Mouse (Mus musculus) hindbrain, postnatal 0 days (tissue): ENCODE measurements around the gene Lrig1. TPM values are rescaled to one million over a fixed set of nuclear protein-coding genes. Genes with fewer than 3 reads are reported as not detected.
"Not testable (repeated sequence)": the region's sequence is repeated elsewhere in the genome, so short reads cannot be mapped to it uniquely, and the experiment has no call there.

Experiments
- ATAC-seq: fragments of 200-750 bp; cut with Nextera tagmentation; 2 replicates; pipeline ENCODE4 v1.8.0; 2017; ENCODE audit warnings: mild to moderate bottlenecking, moderate TSS enrichment, moderate library complexity
- DNase-seq: peaks from one replicate; pipeline ENCODE4 v3.0.0-alpha.2; 2015; ENCODE audit warnings: low spot score
- H3K27ac ChIP-seq: fragments of 300-500 bp; sonication (generic); 2 replicates; pipeline ENCODE4 v1.5.1; 2014; ENCODE audit warnings: mild to moderate bottlenecking
- H3K27me3 ChIP-seq: fragments of 300-500 bp; sonication (generic); 2 replicates; pipeline ENCODE4 v1.6.1; 2014; ENCODE audit warnings: low read length, mixed read lengths; ENCODE audit not compliant: insufficient read depth
- H3K36me3 ChIP-seq: fragments of 300-500 bp; sonication (generic); 2 replicates; pipeline ENCODE4 v1.6.1; 2014; ENCODE audit warnings: low read length, mixed read lengths; ENCODE audit not compliant: insufficient read depth
- H3K4me1 ChIP-seq: fragments of 300-500 bp; sonication (generic); 2 replicates; pipeline ENCODE4 v1.6.1; 2014; ENCODE audit warnings: antibody characterized with exemption, low read length, mixed read lengths; ENCODE audit not compliant: insufficient read depth
- H3K4me2 ChIP-seq: fragments of 300-500 bp; sonication (generic); 2 replicates; pipeline ENCODE4 v1.6.1; 2014; ENCODE audit warnings: low read depth, mild to moderate bottlenecking, low read length, moderate library complexity, mixed read lengths
- H3K4me3 ChIP-seq: fragments of 300-500 bp; sonication (generic); 2 replicates; pipeline ENCODE4 v1.5.1; 2014; ENCODE audit warnings: low read length
- H3K9ac ChIP-seq: fragments of 300-500 bp; sonication (generic); replicated peaks from 2 replicates; pipeline ENCODE4 v1.6.1; 2014; ENCODE audit warnings: mild to moderate bottlenecking, low read length, moderate library complexity, mixed read lengths
- H3K9me3 ChIP-seq: fragments of 300-500 bp; sonication (generic); 2 replicates; pipeline ENCODE4 v1.6.1; 2016; ENCODE audit warnings: low read length, mixed read lengths
- CTCF ChIP-seq: IDR thresholded peaks from 2 replicates; pipeline ENCODE4 v1.5.1; 2016; ENCODE audit warnings: antibody characterized with exemption, control low read depth, low read depth
- WGBS: fragments of 180-500 bp; shearing (Covaris S2); extraction: QIAGEN DNeasy Blood & Tissue Kit; methylation state at CpG from one replicate; pipeline ENCODE4 v1.1.7; 2014; 5-methylcytosine and 5-hydroxymethylcytosine counted together
- microRNA-seq, 2 experiments: library from miRNA; unstranded; fragments of <30 nt; microRNA quantifications; one replicate each; pipeline ENCODE4; 2016
- polyA plus RNA-seq: library from polyadenylated mRNA; unstranded; fragments of >200 nt; fragmentation: Nextera tagmentation; extraction: Ambion mirVana; gene quantifications from 2 replicates; pipeline ENCODE4 v1.2.1, GENCODE M21; 2015
- total RNA-seq: library from RNA; depleted of rRNA; stranded (reverse); fragments of >200 nt; gene quantifications from 2 replicates; pipeline ENCODE4 v1.2.3, GENCODE M21; 2014; rRNA removed

Lrig1 gene
- total and polyA plus RNA-seq, 2 experiments from 2014 or later, result 23.0 to 146 TPM

DNA sequence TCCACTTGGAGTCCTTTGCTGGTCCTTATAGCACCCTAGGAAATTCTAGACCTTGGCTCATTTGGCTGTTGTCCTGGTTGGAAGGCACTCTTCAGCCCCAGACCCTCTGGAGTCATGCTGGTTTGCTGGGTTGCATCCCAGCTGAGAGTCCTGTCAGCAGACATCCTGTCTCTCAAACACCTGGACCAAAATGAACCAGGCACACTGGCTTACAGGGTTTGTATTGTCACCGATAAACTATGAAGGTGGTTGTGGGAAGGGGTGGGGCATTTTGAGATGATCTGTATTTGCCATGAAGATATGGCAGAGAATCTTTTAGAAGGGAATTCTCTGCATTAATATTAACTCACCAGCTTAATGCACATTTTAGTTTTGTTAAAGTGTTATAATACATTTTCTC lies 139.1 kb downstream of the Lrig1 start:
- ATAC-seq (no peak), DNase-seq (no peak)
- H3K36me3 ChIP-seq, result no peaks in the 10 kb centered on the region
- H3K4me1 ChIP-seq, result no peaks in the 10 kb centered on the region
- no peak overlapping the region for H3K4me3 ChIP-seq
- H3K27me3 ChIP-seq, result no peaks in the 10 kb centered on the region
- H3K27ac ChIP-seq, result no peak overlapping the region
- TF ChIP-seq CTCF, result no peak
- H3K9ac ChIP-seq, result no peak overlapping the region
- 74% methylated on average over 1 of the region's 1 CpGs for WGBS
- H3K9me3 ChIP-seq, result no peaks in the 10 kb centered on the region
- H3K4me2 ChIP-seq, result no peak overlapping the region

DNA sequence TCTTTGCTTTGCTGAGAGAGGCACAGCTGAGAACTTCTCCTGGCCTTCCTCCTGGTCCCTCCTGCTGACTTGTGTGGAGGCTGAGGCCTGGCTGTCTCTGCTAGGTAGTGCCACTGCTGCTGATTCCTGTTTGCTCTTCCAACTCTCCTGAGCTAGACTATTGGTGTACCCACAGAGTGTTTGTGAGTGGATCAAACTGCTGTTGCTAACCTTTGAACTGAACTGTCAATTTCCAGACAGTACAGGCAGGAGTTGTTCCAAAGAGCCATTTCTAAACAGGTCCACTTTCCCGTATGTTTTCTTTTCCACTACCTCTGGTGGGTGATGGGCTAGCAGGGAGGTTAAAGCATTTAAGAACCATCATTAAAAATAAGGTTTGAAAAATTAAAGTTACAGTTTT lies 141.4 kb downstream of the Lrig1 start:
- WGBS, result 60% methylated on average over 1 of the region's 1 CpGs
- DNase-seq, ATAC-seq: not testable (repeated sequence)

More for the DNA sequence above, 141.4 kb downstream of the Lrig1 start:
- not testable (repeated sequence) for H3K36me3 ChIP-seq, H3K27me3 ChIP-seq, H3K27ac ChIP-seq, H3K9ac ChIP-seq, H3K4me3 ChIP-seq, H3K9me3 ChIP-seq, H3K4me1 ChIP-seq, H3K4me2 ChIP-seq

Small RNA genes within 50 kb of the gene (microRNA-seq; reads per million reads assigned to microRNA genes)
- 0.18 to 0.36 reads per million in 2 experiments for gene Mir7041

Other genes with a start within 250 kb of the Lrig1 start
- gene Slc25a26, start 199.8 kb downstream of the Lrig1 start, total RNA-seq, result 2.8 and 4.1 TPM in 2 replicates
- 9.4 and 10.2 TPM in 2 replicates for gene Slc25a26, start 199.8 kb downstream of the Lrig1 start, polyA plus RNA-seq